Mouse (Mus musculus): ENCODE measurements around the gene Lypd3.

DNA sequence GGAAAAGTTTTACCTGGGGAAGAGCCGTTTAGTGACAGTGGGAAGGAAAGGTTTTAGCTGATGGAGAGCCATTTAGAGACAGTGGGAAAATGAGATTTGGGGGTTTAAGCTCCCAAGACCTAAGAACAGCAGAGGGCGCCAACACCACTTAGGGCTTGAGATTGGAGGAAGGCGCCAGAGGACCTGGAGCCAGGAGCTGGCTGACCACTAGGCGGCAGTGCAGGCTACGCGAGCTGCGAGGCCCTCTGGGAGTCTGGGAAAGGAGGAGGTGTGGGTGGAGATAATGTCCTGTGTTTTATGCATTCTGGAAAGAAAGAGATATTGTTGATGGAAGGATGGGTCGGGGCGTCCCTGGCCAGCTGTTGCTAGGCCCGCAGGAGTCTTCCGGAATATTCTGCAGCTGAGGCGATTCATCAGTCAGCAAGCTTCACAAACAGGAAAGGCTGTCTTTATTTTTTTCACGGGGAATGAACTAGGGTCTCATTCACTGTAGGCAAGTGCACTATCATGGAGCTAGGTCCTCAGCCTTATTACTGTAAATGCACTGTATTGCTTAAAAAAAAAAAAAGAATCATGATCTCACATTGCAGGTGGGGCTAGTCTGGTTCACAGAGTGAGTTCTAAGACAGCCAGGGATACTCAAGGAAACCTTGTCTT lies 35.3 kb upstream of the Lypd3 start:
- TF ChIP-seq CTCF (IDR thresholded peaks at IDR 0.05; ENCODE audit: borderline replicate concordance, insufficient read depth, low read length) (peak; percentile 100), POLR2A (IDR thresholded peaks at IDR 0.05; ENCODE audit: low read depth, low read length) (no peak)

Measured in embryonic fibroblast, embryonic 13.5 days (primary cell).